Mouse (Mus musculus): ENCODE results near the gene Psen2.
A peak's percentile ranks its signal among the peaks of the same experiment; 100 is the strongest.

The Psen2 gene

DNA sequence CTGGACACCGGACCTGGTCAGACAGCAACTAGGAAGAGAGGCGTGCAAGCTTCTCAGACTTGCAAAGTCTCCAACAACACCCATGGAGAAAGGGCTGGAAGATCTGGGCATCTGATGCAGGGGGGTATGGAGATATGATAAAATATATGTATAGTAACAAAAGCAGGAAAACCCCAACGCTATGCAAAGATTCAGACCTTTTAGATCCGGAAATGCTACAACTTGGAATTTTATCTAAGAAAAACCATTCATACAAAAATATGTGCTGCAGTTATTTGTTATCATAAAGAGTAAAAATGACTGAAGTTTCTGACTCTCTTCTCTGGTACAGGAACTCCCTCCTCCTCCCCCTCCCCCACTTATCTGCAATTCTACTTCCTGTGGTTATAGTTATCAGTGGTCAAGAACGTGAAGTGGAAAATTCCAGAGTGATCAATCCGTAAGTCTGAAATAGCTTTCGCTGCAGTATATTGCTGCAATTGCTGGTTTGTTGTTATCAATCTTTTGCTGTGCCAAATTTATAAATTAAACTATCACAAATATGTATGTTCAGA, 14.6 kb downstream of the Psen2 start:
- DNase-seq (ENCODE audit: low read depth) = no peak

DNA sequence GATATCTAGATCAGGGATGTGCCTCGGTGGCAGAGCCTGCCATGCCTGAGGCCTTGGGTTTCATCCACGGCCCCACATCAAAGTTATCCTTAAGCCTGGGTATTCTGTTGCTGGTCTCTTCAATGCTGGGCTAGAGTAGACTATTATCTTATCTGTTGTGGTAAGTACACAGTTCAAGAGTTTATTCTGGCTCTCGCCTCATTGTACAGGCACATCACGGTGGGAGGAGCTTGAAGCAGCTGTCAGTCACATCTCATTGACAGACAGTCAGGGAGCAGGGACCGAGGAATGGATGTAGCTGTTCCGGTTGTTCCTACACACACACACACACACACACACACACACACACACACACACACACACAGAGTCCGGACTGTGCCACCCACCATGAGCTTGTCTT, 15.3 kb downstream of the Psen2 start:
- DNase-seq (ENCODE audit: low read depth) = no peak

GRCm38 (mm10) chr1:180245741-180246507, 17.3 kb downstream of the Psen2 start:
- no peak for DNase-seq (ENCODE audit: low read depth)

DNA sequence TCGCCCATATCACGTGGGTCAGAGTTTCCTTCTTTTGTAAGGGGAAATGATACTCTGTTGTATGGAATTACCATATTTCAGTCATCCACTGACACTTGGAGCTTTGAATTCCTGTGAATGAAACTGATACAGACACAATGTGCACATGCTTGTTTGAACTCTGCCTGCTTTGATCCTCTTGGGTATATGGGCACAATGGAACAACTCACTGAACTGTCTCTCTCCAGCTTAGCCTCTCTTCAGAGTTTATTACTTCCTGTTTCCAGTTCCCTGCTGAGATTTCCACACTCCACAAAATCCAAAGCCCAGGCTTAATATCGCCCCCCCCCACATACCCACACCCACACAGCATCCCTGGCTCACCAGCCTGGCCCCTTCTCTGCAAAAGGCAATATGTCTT, 31.5 kb downstream of the Psen2 start:
- DNase-seq (ENCODE audit: low read depth) = no peak

DNA sequence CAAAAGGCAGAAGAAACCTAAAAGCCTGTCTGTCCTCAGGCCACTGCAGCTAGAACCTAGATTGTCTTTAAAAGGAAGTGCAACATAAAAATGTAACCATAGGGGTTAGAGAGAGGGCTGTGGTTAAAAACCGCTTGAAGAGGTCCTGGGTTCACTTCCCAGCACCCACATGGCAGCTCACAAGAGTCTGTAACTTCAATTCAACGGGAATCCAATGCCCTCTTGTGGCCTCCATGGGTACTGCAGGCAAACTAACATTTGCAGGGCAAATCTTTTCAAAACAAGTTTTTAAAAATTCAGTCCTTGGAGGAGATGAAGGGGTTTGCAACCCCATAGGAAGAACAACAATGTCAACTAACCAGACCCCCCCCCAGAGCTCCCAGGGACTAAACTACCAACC, 32.7 kb downstream of the Psen2 start:
- DNase-seq (ENCODE audit: low read depth) = peak; percentile 64

DNA sequence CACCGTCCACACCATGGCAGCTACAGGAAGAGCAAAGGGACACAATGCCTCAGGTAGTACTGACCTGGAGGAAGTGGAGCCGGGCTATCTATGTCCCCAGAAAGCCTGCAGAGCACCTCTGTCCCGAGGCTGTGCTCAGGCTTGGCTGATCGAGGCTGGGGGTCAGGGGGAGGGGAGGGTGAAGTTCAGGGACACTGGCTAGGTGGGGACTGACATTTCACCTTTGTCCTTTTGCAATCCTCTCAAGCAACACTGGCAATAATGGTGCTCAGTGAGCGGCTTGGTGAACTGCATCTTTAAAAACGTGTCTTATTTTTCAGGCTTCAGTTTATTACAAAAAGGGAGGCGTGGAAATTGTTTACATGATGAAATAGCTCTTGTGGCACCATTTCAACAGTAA, 33.3 kb downstream of the Psen2 start:
- DNase-seq (ENCODE audit: low read depth) = no peak

- no peak for DNase-seq (ENCODE audit: low read depth)
Observed at GRCm38 (mm10) chr1:180228854-180229253, 34.4 kb downstream of the Psen2 start.

- DNase-seq (ENCODE audit: low read depth) = no peak
Observed at GRCm38 (mm10) chr1:180226766-180227165, 36.5 kb downstream of the Psen2 start.

DNA sequence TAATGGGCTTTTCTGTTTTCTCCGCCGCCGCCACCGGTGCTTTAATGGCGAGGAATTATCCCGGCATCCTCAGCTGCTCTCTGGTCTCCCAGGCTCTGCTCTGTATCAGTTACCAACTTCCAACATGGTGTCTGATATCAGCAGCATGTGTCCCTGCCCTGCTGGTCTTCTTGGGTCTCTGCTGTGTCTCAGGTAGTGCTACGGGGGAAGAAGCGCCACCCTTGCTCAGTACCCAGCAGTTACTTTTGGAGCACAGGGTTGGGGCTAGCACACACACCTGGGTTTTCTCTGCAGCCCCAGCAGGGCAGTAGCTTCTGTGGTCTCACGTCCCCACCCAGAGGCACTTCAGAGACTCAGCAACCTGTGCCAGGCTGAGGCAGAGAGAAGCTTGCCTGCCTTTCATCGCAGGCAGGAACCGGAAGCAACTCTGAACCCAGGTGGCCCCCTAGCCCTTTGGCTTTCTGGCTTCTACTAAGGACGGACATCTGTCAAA, 37.0 kb downstream of the Psen2 start:
- DNase-seq (ENCODE audit: low read depth) = no peak

DNA sequence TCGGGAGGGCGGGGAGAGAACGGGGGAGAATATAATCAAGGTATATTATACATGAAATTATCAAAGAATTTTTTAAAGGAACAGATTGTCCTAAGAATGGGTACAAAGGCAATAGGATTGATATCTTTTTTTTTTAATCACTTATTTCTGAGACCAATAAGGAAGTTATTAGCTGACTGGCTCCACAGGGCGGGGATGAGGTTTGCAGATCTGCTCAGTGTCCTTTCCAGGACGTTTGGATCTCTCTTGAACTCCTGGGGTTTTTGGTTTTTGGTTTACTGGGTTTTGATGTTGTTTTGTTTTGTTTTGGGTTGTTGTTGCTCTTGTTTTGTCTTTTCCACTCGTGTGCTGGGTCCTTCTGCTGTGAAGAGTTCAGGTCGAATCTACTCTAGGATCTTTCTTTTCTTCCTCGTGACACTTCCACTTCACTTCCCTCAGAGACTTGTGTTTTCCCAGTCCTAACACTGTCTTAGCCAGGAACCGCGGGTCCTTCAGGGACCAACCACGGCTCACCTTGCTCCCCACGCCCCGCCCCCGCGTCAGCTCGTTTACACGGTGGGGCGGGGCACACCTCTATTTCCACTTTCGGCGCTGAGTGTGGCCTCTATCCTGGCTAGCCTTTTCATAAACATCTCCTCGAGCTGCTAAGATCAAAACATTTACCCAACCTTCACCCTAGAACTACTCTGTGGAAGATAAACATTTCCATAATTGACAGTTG, 37.6 kb downstream of the Psen2 start:
- DNase-seq (ENCODE audit: low read depth) = peak; percentile 47

DNA sequence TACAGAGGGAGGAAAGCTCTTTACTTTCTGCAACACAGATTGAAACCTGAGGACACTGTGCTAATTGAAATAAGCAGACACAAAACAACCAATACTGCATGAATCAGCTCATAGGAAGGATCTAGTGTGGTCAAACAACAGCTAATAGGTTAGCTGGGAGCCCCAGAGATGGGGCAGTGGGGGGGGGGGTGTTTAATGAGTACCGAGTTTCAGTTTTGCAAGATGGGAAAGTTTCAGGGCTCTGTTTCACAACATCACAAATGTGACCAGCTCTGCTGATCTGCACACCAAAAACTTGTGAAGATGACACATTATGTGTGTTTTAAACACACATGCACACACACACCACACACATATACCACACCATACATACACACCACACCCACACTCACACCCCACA, 41.2 kb downstream of the Psen2 start:
- DNase-seq (ENCODE audit: low read depth) = no peak

GRCm38 (mm10) chr1:180220791-180221542, 42.3 kb downstream of the Psen2 start:
- no peak for DNase-seq (ENCODE audit: low read depth)

DNA sequence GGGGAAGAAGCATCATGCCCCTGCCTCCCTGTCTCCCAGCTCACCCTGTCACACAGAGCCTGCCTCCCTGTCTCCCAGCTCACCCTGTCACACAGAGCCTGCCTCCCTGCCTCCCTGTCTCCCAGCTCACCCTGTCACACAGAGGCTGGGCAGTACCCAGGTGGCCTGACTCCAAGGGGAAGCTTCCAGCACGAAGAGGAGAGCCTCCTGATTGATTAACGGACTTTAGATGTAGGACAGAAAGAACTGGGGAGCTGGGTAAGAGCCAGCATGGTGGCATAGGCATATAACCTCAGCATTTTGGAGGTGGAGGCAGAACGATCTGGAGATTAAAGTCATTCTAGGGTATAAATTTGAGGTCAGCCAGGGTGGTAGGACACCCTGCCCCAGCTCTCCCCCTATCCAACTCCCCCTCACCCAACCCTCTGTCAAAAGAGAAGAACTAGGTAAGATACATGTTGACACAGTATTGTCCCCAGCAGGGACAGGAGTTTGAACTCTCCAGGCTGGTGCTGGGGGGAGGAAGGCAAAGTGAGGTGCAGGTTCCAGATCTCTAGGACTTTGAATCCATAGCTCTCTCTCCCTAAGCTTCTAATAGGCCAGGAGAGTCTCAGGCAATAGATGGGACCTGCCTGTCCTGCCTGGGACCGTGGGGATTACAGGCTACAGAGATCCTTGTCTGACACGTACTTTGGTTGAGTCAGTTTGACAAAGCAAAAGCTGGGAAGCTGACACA, 46.5 kb downstream of the Psen2 start:
- DNase-seq (ENCODE audit: low read depth) = no peak

DNA sequence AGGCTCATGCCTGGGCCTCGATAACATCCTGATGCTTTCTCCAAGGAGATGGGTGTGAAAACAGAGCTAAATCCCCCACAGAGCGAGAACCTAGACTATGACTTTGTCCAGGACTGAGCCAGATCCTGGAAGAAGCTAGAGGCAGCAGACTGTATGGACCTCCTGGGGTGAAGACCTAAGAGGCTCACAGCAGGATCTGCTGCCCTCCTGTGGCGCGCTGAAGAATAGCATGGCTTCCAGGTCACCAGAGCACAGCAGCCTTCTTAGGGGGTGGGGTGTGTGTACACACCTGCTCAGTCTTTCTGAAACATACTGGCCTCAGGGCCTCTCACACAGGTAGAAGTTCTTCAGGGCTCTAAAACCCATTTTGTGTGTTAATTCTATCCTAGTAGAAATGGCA, 48.2 kb downstream of the Psen2 start:
- peak; percentile 79 for DNase-seq (ENCODE audit: low read depth)

DNA sequence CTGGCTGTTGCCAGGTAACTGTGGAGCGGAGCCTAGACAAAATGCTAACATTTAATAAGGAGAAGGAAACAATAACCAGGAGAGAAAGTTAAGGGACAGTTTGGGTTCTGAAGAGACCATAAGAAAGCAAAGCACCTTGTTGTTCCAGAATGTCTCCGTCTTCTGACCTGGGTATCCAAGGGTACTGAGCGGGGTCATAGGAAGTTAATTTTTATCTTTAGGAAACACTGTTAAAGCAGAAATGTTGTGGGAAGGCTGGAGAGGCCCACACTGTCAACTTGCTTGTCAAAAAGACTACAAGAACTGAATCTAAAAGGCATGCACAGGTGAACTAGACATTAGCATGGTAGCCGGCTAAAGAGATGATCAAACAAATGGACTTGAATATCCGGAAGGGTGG, 50.3 kb downstream of the Psen2 start:
- DNase-seq (ENCODE audit: low read depth) = no peak

- DNase-seq (ENCODE audit: low read depth) = no peak
Observed at GRCm38 (mm10) chr1:180210781-180211271, 52.4 kb downstream of the Psen2 start.

DNA sequence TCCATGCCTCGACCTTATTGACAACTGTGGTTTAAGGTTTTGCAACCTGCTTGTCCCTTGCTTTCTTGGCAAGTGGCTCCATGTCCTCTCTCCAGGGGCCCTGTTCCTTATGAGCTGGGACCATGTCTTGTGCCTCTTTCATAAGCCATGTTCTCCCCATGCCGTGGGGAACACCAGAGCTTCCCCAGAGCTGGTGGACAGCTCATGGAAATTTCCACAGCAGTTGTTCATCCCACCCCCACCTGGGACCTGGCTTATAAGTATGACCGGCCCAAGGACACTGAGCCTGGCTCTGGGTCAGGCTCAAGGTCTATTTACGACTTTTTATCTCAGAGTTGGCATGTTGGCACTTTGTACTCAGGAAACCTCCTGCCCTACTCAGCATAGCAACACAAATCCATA, 53.2 kb downstream of the Psen2 start:
- DNase-seq (ENCODE audit: low read depth) = no peak

DNA sequence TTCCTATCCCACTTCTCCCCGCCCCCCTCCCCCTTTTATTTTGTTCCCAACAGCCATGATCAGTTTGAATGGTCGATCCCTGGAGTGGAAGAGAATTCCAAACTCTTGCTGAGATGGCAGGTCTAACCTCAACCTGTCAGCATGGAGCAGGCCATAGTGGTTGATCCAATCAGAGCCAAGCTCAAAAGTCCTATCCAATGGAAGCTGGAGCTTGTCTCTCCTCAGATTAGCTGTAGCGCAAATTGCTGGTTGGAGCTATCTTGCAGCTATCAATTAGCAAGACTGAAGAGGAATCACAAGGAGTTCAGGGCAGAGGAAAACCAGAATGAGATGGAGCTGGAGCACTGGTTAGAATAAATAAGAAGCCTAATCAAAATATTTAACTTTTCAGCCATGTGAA, 54.9 kb downstream of the Psen2 start:
- no peak for DNase-seq (ENCODE audit: low read depth)

DNA sequence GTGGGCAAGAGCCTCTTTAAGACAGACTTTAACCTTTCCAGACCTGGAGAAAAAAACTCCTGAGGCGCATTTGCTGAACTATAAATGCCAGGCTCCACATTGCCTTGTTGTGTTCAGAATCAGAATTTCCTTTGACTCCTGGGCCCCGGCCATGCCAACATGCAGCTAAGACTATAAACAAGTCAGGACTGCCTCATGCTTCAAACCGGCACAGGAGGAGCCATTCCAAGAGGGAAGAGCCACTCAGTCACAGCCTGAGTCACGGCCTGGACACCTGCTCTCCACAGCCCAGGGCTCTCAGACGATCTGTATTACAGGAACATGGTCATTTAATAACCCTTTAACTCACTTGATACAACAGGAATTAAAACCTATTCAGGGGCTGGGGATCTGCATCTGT, 62.5 kb downstream of the Psen2 start:
- no peak for DNase-seq (ENCODE audit: low read depth)

- DNase-seq (ENCODE audit: low read depth) = no peak
Observed at GRCm38 (mm10) chr1:180199715-180200050, 63.6 kb downstream of the Psen2 start.

DNA sequence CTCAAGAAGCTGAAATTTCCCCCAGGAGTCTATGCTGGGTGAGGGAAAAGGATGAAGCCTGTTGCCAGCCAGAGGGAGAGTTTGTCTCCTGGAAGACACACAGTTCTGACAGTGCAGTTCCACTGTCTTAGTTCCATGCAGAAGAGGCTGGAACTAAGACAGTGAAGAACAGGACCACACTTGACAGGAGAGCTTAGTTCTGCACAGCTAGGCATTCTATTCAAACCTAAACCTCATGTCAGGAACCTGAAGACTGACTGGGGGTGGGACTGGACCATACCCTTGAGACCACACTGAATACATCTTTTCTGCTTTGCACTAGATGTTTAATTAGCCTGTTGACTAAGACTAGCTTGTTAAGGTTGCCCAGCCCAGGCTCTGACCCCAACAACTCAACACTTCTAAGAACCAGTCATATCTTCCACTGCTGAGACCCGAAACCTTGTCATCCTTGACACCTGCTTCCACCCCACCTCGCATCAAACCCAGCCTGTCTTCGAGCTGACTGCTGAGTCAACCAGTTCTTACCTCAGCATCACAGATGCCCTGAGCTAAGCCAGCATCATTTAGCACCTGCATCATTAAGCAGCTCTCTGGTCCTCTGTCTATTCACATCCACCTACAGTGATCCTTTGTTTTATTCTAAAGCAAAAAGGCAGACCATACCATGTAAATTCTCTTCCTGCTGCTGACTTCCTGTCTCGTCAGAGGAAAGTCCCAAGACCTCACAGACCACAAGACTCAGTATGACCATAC, 64.1 kb downstream of the Psen2 start, which contains the start of gene Coq8a:
Coq8a (minus strand) TSS at position 644 of the 756 bp plus-strand sequence.
- no peak for DNase-seq (ENCODE audit: low read depth)
